Mouse (Mus musculus): Measurements from ENCODE around the gene Eif2b3.

DNA sequence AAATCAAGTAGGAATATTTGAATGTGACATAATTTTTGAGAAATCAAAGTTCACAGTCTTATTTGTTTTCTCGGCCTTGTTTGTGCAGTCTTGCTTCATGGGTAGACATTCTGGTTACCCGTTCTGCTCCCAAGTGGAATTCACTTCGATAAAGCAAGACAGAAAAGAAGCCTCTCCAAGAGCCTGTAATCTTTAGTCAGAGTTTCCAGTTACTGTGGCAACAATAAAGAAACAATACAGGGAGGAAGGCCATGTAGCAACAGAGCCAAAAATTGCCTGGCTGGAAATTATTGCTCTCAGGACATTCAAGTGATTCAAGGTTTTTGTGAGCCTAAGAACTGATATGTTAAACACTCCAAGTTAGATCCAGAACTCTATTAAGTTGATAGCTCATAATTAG lies 29.6 kb downstream of the Eif2b3 start:
- TF ChIP-seq CTCF (IDR thresholded peaks at IDR 0.05; ENCODE audit: low read depth, low read length) (no peak), POLR2A (IDR thresholded peaks at IDR 0.05; ENCODE audit: borderline replicate concordance, low read depth, low read length) (no peak)
